Mouse (Mus musculus): Measurements from ENCODE around the gene Heatr6. TPM values are rescaled to one million over a fixed set of nuclear protein-coding genes. Genes with fewer than 3 reads are reported as not detected.

Gene Heatr6
- polyA plus RNA-seq, 1 experiment from 2014 or later, result 6.0 TPM

DNA sequence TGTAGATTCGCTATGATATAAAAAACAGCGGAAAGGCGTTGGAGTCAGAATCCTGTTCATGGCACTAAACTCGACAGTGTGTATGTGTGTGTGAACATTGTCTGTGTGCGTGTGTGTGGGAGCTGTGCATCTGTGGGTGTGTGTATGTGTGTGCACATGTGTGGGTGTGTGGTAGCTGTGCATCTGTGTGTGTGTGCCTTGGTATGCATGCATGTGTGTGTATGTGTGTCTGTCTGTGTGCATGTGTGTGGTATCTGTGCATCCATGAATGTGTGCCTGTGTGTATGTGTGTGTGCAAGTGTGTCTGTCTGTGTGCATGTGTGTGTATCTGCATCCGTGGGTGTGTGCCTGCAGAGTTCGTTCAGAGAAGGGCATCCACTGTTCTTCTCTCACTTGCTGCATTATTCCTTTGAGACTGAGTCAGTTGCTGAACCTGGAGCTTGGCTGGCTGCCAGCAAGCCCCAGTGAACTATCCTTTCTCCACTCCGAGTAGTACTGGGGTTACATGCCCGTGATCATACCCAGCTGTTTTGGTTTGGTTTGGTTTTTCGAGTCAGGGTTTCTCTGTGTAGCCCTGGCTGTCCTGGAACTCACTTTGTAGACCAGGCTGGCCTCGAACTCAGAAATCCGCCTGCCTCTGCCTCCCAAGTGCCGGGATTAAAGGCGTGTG, 30.6 kb downstream of the Heatr6 start:
- peaks cover 41% of the 10 kb centered on the region for H3K36me3 ChIP-seq (replicated peaks; ENCODE audit: insufficient read depth, low read length)
- ATAC-seq (no peak), DNase-seq (no peak)
- H3K27me3 ChIP-seq (ENCODE audit: insufficient read depth, low read length), result no peaks in the 10 kb centered on the region
- H3K4me3 ChIP-seq (ENCODE audit: low read depth, low read length), result no peak overlapping the region
- peaks cover 2% of the 10 kb centered on the region for H3K4me1 ChIP-seq (ENCODE audit: insufficient read depth)
- TF ChIP-seq CTCF (IDR thresholded peaks at IDR 0.05; ENCODE audit: low read depth) (no peak), EP300 (IDR thresholded peaks at IDR 0.05; ENCODE audit: low read depth) (no peak)
- no peaks in the 10 kb centered on the region for H3K9me3 ChIP-seq (ENCODE audit: low read length)
- H3K9ac ChIP-seq (replicated peaks), result no peak overlapping the region
- no peak overlapping the region for H3K4me2 ChIP-seq (ENCODE audit: low read depth, low read length)
- 86% methylated on average over 14 of the region's 14 CpGs for WGBS (ENCODE audit: insufficient replicate concordance)
- H3K27ac ChIP-seq (ENCODE audit: low read depth), result no peak overlapping the region

DNA sequence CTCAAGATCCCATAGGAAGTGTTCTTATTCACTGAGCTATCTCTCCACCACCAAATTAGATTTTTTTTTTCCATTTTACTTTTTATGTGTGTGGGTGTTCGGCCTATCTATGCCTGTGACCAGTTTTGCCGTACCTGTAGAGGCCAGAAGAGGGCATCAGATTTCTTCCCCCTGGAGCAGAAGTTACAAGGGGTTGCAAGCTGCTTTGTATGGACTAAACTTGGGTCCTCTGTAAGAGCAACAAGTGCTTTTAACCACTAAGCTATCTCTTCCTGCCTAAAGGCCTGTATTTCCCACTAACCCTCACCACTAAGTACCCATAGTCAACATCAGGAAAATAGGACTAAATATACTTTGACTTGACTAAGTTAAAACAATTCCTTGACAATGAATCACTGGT, 31.2 kb downstream of the Heatr6 start:
- TF ChIP-seq CTCF (IDR thresholded peaks at IDR 0.05; ENCODE audit: low read depth) (peak; percentile 28), EP300 (IDR thresholded peaks at IDR 0.05; ENCODE audit: low read depth) (no peak)
- Histone ChIP-seq H3K4me3 (ENCODE audit: low read depth, low read length) (no peak overlapping the region), H3K4me1 (ENCODE audit: insufficient read depth) (peaks cover 7% of the 10 kb centered on the region), H3K27ac (ENCODE audit: low read depth) (no peak overlapping the region), H3K36me3 (replicated peaks; ENCODE audit: insufficient read depth, low read length) (peaks cover 35% of the 10 kb centered on the region), H3K27me3 (ENCODE audit: insufficient read depth, low read length) (no peaks in the 10 kb centered on the region), H3K4me2 (ENCODE audit: low read depth, low read length) (no peak overlapping the region), H3K9me3 (ENCODE audit: low read length) (no peaks in the 10 kb centered on the region), H3K9ac (replicated peaks) (no peak overlapping the region)
- ATAC-seq, result no peak
- no peak for DNase-seq
- 72% methylated on average over 2 of the region's 2 CpGs for WGBS (ENCODE audit: insufficient replicate concordance)

DNA sequence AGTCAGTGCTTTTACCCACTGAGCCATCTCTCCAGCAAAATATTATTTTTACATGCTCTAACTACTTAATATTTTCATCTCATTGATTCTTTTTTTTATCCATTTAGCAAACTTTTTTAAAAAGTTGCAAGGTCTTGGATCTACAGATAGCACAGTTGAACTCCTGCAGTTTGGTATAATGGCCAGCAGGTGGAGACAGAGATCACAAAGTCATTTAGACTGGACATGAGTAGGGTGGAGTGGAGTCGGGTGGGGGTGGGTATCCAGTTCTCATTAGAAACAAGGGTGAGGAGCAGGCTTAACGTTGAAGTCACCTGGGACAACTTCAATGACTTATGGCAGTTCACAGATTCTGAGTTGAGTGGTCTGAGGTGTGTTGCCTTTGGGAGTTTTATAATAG, 31.9 kb downstream of the Heatr6 start:
- ATAC-seq, result no peak

DNA sequence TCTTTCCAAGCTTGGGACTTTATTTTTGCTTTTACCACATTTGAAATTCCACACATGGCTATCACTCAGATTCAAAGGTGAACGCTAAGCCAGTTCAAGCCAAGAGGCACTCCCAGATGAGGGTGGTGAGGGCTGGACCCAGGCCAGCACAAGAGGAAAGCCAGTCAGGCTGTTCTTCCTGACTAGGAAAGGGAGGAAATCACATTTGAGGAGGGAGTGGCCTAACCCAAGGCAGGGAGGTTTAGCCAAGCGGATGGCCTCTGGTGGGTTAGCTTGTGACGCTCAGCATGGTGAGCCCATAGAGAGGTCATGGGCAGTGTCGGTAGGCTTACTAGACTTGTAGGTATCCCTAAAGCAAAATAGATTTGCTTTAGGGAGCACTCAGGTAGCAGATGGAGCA, 33.3 kb downstream of the Heatr6 start:
- Histone ChIP-seq H3K27me3 (ENCODE audit: insufficient read depth, low read length) (no peaks in the 10 kb centered on the region), H3K4me2 (ENCODE audit: low read depth, low read length) (no peak overlapping the region), H3K27ac (ENCODE audit: low read depth) (no peak overlapping the region), H3K4me1 (ENCODE audit: insufficient read depth) (peaks cover 7% of the 10 kb centered on the region), H3K36me3 (replicated peaks; ENCODE audit: insufficient read depth, low read length) (peaks cover 13% of the 10 kb centered on the region), H3K4me3 (ENCODE audit: low read depth, low read length) (no peak overlapping the region), H3K9me3 (ENCODE audit: low read length) (no peaks in the 10 kb centered on the region), H3K9ac (replicated peaks) (no peak overlapping the region)
- WGBS (ENCODE audit: insufficient replicate concordance), result 67% methylated on average over 4 of the region's 4 CpGs
- DNase-seq (no peak), ATAC-seq (no peak)
- TF ChIP-seq CTCF (IDR thresholded peaks at IDR 0.05; ENCODE audit: low read depth), result no peak
- no peak for TF ChIP-seq EP300 (IDR thresholded peaks at IDR 0.05; ENCODE audit: low read depth)

More for the DNA sequence above, 31.9 kb downstream of the Heatr6 start:
- no peaks in the 10 kb centered on the region for H3K9me3 ChIP-seq (ENCODE audit: low read length)
- no peak overlapping the region for H3K9ac ChIP-seq (replicated peaks)
- H3K4me2 ChIP-seq (ENCODE audit: low read depth, low read length), result no peak overlapping the region
- peaks cover 28% of the 10 kb centered on the region for H3K36me3 ChIP-seq (replicated peaks; ENCODE audit: insufficient read depth, low read length)
- no peak overlapping the region for H3K27ac ChIP-seq (ENCODE audit: low read depth)
- no peak overlapping the region for H3K4me3 ChIP-seq (ENCODE audit: low read depth, low read length)
- peak; percentile 87 for TF ChIP-seq CTCF (IDR thresholded peaks at IDR 0.05; ENCODE audit: low read depth)
- no peak for TF ChIP-seq EP300 (IDR thresholded peaks at IDR 0.05; ENCODE audit: low read depth)
- 10% methylated on average over 2 of the region's 2 CpGs for WGBS (ENCODE audit: insufficient replicate concordance)
- peak; percentile 60 for DNase-seq
- H3K27me3 ChIP-seq (ENCODE audit: insufficient read depth, low read length), result no peaks in the 10 kb centered on the region
- peaks cover 7% of the 10 kb centered on the region for H3K4me1 ChIP-seq (ENCODE audit: insufficient read depth)

DNA sequence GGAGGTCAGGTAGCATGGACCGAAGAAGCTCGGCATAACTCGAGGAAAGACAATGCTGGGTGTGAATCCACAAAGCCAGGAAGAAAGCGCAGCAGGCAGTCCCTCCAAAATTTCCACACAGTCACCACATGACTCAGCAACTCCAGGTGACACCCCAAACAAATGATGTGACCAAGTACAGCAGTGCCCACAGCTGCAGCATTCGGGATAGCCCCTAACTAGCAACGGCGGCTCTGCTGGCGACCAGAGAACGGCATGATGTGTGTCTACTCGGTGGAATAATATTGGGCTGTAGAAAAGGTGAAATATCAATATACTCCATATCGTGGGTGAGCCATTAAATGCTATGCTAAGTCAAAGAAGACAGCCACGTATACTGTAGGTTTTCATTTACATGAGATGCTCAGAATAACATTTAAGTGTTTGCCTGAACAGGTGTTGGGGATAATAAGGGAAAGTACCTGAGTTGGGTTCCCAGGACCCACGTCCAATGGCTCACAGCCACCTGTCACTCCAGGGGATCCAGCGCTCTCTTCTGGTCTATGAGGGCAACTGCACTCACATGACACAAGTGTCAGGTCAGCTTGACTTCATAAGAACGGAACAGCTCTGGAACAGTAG, 34.0 kb downstream of the Heatr6 start:
- Histone ChIP-seq H3K36me3 (replicated peaks; ENCODE audit: insufficient read depth, low read length) (peaks cover 9% of the 10 kb centered on the region), H3K4me1 (ENCODE audit: insufficient read depth) (peaks cover 12% of the 10 kb centered on the region), H3K27me3 (ENCODE audit: insufficient read depth, low read length) (no peaks in the 10 kb centered on the region), H3K9ac (replicated peaks) (no peak overlapping the region), H3K4me2 (ENCODE audit: low read depth, low read length) (no peak overlapping the region), H3K27ac (ENCODE audit: low read depth) (no peak overlapping the region), H3K4me3 (ENCODE audit: low read depth, low read length) (no peak overlapping the region), H3K9me3 (ENCODE audit: low read length) (no peaks in the 10 kb centered on the region)
- no peak for DNase-seq
- 78% methylated on average over 15 of the region's 15 CpGs for WGBS (ENCODE audit: insufficient replicate concordance)
- TF ChIP-seq EP300 (IDR thresholded peaks at IDR 0.05; ENCODE audit: low read depth) (no peak), CTCF (IDR thresholded peaks at IDR 0.05; ENCODE audit: low read depth) (peak; percentile 24)
- ATAC-seq, result no peak

DNA sequence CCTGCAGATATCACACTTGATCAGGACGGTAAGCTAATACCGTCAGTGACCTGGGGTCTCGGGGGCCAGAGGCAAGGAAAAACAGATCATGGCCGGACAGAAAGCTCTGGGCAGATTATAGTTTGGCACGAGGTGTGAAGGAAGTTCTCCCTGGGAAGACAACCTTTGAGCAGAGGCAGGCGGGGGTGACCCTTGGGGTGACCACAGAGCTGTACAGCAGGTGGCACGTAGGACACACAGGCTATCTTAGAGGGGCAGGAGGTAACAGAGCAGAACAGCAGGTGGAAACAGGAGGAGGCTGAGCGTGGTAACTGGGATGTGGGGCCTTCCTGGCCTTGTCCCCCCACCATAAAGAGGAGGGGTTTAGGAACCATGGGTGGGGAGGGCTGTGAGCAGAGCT, 34.8 kb downstream of the Heatr6 start:
- Histone ChIP-seq H3K27ac (ENCODE audit: low read depth) (no peak overlapping the region), H3K4me1 (ENCODE audit: insufficient read depth) (peaks cover 12% of the 10 kb centered on the region), H3K4me2 (ENCODE audit: low read depth, low read length) (no peak overlapping the region), H3K36me3 (replicated peaks; ENCODE audit: insufficient read depth, low read length) (0 out of 2 replicates have a peak, but pooled peaks cover 2% of the 10 kb centered on the region), H3K4me3 (ENCODE audit: low read depth, low read length) (no peak overlapping the region), H3K9ac (replicated peaks) (no peak overlapping the region), H3K27me3 (ENCODE audit: insufficient read depth, low read length) (no peaks in the 10 kb centered on the region), H3K9me3 (ENCODE audit: low read length) (no peaks in the 10 kb centered on the region)
- DNase-seq, result no peak
- TF ChIP-seq EP300 (IDR thresholded peaks at IDR 0.05; ENCODE audit: low read depth) (no peak), CTCF (IDR thresholded peaks at IDR 0.05; ENCODE audit: low read depth) (no peak)
- ATAC-seq, result no peak
- WGBS (ENCODE audit: insufficient replicate concordance), result 69% methylated on average over 8 of the region's 8 CpGs
